Mouse (Mus musculus) CH12F3 (cell line): Measurements from ENCODE around the gene Snn.
"Not testable (repeated sequence)": the region's sequence is repeated elsewhere in the genome, so short reads cannot be mapped to it uniquely, and the experiment has no call there.

Source experiments
- in situ Hi-C: fragments of 300-500 bp; cut with MboI; formaldehyde crosslinking; loops from 2 replicates; pipeline ENCODE4 v1.14.3; 2020; ENCODE audit warnings: low sequenced_read_pairs

The Snn gene

GRCm38 (mm10) chr16:11060645-11061044 lies at the start of gene Snn:
Gene Snn, plus strand, starts transcription at chr16:11060945.
- in situ Hi-C loops = no loop called here

DNA sequence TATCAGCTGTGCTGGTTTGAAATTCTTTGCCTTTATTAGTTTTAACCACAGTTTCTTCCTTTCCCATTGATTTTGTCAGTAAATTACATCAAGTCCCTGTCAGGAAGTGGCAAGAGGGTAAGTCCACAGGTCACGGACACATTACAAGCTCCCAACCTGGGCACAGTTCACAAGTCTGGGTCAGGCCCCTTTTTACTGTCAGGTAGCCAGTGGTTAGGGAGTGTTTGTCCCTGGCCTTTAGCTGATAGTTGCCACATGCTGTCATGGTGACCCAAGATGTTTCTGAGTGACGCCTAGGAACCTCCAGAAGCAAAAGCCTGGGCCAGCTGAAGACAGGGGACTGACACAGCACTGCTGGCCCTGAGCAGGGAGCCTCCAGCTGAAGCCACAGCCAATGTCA lies 49.5 kb upstream of the Snn start:
- in situ Hi-C loops = no loop called here

DNA sequence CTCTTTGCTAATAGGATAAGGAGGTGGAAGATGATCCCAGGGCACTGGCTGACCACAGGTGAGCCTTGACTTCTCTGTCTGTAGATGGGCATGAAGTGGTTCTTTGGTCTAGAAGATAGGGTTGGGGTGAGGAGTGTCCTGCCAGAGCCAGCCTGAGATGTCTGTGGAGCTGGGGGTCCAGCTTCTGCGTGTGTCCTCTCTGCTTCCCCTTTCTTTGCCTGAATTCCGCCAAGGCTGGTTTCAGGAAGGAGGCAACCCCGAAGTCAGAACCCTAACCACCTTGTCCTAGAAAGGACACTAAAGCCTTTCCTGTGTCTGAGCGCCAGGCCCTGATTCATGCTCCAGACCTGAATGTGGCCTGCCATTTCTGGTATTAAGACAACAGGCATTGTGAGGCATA lies 48.8 kb upstream of the Snn start:
- in situ Hi-C loops = no loop called here

- in situ Hi-C loops = no loop called here
These were observed 47.9 kb upstream of the Snn start for GRCm38 (mm10) chr16:11012571-11013463.

DNA sequence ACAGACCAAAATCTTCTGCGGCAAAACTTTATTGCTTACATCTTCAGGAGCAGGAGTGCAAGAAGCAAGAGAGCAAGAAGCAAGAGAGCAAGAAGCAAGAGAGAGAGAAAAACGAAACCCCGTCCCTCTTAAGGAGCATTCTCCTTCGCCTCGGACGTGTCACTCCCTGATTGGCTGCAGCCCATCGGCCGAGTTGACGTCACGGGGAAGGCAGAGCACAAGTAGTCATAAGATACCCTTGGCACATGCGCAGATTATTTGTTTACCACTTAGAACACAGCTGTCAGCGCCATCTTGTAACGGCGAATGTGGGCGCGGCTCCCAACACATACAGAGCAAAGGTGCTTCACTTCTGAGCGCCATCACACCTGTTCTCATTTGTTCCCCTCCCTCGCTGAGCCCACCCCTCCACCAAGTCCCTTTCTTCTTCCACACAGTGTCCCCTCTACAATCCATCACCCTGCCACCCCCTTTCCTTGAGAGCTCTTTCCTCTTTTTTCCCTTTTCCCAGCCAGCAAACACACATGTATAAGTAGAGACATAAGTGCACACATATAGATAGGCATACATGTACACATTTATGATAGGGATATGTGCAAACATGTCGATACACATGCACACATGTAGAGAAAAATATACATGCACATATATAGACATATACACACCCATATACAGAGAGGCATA lies 47.1 kb upstream of the Snn start:
- in situ Hi-C loops = not testable (repeated sequence)

GRCm38 (mm10) chr16:11014407-11014806 lies 46.3 kb upstream of the Snn start:
- in situ Hi-C loops = no loop called here

- in situ Hi-C loops = no loop called here
These were observed 44.4 kb upstream of the Snn start for GRCm38 (mm10) chr16:11016353-11016752.

GRCm38 (mm10) chr16:11017807-11018595 lies 42.7 kb upstream of the Snn start:
- in situ Hi-C loops = no loop called here

DNA sequence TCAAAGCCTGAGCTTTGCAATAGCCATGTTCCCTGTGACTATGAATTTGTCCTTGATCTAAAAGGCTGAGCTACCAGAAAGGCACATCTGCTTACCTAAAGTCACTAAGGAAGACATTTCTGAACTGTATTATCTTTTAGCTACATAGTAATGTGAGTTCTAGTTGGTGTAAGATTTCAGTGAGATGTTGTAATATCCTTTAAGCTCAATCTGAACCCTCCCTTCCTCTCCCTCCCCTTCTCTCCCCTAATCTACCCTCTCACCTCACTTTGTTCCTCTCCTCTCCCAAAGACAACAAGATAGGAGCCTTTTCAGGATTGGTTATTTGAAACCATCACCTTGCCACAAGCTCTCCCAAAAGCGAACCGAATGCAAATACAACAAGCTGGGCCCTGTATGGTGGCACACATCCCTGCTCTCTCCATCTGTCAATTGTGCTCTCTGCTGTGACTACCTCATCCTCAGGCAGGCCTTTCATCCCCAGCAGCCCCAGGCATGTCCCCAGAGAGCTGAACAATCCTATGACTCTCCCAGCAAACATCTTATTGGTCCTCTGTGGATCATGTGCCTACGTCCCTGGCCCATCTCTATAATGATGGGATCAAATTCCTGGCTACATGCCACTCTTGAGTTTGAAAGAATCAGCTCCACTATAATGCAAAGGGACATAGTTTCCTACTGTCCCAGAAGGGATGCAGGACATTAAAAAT lies 39.2 kb upstream of the Snn start:
- in situ Hi-C loops = loop anchor here (5.0 kb wide), 1 partner anchor 129 kb away; no protein-coding TSS in a partner anchor

GRCm38 (mm10) chr16:11022113-11022489 lies 38.6 kb upstream of the Snn start:
- in situ Hi-C loops = loop anchor here (5.0 kb wide), 1 partner anchor 130 kb away; no protein-coding TSS in a partner anchor

DNA sequence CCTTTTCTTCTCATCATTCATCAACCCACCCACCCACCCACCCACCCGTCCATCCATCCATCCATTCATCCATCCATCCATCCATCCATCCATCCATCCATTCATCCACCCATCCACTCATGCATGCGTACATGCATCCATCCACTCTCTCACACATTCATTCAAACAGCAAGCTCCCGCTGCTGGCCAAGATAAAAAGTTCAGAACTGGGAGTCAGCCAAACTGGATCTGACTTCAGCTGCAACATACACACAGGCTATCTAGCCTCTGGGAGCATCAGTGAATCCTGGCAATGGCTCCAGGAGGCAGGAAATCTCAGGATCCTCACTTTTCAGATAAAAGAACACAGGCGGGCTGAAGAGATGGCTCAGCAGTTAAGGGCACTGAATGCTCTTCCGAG lies 37.1 kb upstream of the Snn start:
- in situ Hi-C loops = loop anchor here (5.0 kb wide), 1 partner anchor 131 kb away; no protein-coding TSS in a partner anchor

DNA sequence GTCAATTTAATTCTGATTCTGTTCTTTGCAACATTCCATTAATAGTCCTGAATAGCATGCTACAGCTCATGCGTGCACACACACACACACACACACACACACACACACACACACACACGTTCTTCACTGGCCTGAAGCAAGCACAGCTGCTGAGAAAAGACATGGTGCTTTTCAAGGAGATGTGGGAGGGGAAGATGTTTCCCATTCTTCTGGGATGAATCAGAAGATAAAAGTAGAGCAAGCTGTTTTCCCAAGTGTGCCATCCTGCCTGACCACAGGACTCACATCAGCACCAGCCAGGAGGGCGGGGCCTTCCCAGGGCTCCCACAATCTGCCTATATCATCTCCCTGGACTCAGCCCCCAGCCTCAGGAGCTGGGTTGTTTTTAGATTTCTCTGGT lies 35.9 kb upstream of the Snn start:
- in situ Hi-C loops = loop anchor here (5.0 to 25.0 kb wide), 3 partner anchors 133 to 463 kb away; no protein-coding TSS in a partner anchor

DNA sequence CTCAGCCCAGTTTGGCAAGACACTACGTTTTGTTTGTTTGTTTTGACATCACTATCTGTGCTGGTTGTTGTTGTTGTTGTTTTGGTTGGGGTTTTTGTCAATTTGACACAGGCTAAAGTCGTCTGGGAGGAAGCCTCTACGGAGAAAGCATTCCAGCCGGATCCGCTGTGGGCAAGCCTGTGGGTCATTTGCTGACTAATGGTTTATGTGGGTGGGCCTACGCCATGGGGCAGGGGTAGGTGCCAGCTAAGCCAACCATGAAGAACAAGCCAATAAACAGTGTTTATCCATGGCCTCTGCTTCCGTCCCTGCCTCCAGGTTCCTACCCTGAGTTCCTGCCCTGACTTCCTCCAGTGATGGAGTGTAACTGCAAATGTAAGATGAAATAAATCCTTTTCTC lies 32.5 kb upstream of the Snn start:
- in situ Hi-C loops = loop anchor here (25.0 kb wide), 2 partner anchors 384 to 466 kb away; no protein-coding TSS in a partner anchor

DNA sequence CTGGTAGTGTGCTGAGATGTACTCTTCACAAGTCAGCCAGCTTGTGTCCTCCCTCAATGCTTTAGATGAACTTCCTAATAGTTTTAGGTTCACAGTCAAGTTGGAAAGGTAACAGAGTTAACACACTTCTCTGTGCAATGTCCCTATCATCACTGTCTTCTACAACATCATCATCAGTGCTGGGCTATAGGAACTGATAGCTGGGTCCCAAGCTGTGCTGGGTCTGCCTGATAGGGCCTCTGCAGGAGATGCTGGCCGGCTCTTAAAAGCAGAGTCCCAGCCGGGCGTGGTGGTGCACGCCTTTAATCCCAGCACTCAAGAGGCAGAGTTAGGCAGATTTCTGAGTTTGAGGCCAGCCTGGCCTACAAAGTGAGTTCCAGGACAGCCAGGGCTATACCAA lies 29.9 kb upstream of the Snn start:
- in situ Hi-C loops = loop anchor here (25.0 kb wide), 2 partner anchors 381 to 469 kb away; no protein-coding TSS in a partner anchor

DNA sequence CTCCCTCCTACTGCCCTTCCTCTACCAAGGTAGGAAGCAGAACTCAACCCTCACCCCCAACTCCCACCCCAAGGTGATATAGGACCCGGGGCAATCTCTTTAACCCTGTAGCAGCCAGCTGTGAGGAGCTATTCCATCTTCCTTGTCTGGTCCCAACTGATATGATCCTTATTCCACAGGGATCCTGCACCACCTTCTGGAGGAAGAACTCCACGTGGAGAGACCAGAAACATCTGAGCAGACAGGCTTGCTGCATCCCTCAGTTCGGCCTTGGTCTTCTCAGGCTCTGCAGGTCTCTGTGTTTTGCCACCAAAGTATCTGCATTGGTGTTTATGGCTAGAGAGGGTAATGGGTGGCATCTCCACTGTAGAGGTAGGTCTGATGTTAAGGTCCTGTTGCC lies 29.4 kb upstream of the Snn start:
- in situ Hi-C loops = loop anchor here (25.0 kb wide), 2 partner anchors 381 to 469 kb away; no protein-coding TSS in a partner anchor

GRCm38 (mm10) chr16:11034193-11034803 lies 26.4 kb upstream of the Snn start:
- in situ Hi-C loops = loop anchor here (25.0 kb wide), 2 partner anchors 378 to 472 kb away; no protein-coding TSS in a partner anchor

GRCm38 (mm10) chr16:11035273-11035672 lies 25.5 kb upstream of the Snn start:
- in situ Hi-C loops = loop anchor here (25.0 kb wide), 2 partner anchors 377 to 473 kb away; no protein-coding TSS in a partner anchor

DNA sequence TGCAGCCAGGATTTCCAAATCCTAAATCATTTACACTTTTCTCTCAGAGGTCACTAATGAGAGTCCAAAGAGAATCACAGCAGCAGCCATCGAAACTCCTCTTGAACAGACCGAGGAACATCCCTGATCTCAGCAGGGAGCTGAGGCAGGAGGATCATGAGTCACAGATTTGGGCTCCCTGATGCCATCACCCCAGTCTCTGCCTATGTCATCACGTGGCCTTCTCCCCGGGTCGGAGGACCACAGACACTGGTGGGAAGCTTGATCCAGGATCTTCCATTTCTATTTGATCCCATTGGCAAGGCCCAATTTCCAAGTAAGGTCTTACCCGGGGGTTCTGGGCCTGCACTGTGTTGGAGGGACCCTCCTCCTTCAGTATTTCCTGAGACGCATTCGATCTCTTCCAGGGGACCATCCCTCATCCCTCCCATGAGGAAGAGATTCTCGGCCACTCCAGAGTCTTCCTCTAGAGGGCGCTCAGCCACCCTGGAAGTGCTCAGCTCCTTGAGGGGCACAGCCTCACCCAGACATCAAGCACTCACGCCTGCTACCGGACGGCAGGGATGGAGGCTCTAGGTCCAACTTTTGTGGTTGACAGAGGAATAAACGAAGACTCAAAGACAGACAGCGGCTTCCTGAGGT lies 24.8 kb upstream of the Snn start:
- in situ Hi-C loops = loop anchor here (25.0 kb wide), 2 partner anchors 376 to 474 kb away; no protein-coding TSS in a partner anchor

GRCm38 (mm10) chr16:11040603-11041002 lies 20.1 kb upstream of the Snn start:
- in situ Hi-C loops = loop anchor here (25.0 kb wide), 2 partner anchors 372 to 478 kb away; no protein-coding TSS in a partner anchor
